Mouse (Mus musculus) neural tube, embryonic 15.5 days (tissue): ENCODE data around the gene Gpbp1. TPM values are rescaled to one million over a fixed set of nuclear protein-coding genes. Genes with fewer than 3 reads are reported as not detected.
A peak's percentile ranks its signal among the peaks of the same experiment; 100 is the strongest.

ENCODE experiments used
- ATAC-seq: fragments of 200-750 bp; cut with Nextera tagmentation; 2 replicates; pipeline ENCODE4 v1.8.0; 2017; ENCODE audit warnings: mild to moderate bottlenecking, moderate TSS enrichment, moderate library complexity; ENCODE audit not compliant: low FRiP score
- H3K27ac ChIP-seq: fragments of 300-500 bp; sonication (generic); replicated peaks from 2 replicates; pipeline ENCODE4 v1.5.1; 2015; ENCODE audit warnings: mild to moderate bottlenecking, inconsistent platforms
- H3K27me3 ChIP-seq: fragments of 300-500 bp; sonication (generic); replicated peaks from 2 replicates; pipeline ENCODE4 v1.6.1; 2015; ENCODE audit warnings: inconsistent platforms
- H3K36me3 ChIP-seq: fragments of 300-500 bp; sonication (generic); 2 replicates; pipeline ENCODE4 v1.6.1; 2015; ENCODE audit warnings: inconsistent platforms
- H3K4me1 ChIP-seq: fragments of 300-500 bp; sonication (generic); 2 replicates; pipeline ENCODE4 v1.6.1; 2015; ENCODE audit warnings: inconsistent platforms
- H3K4me2 ChIP-seq: fragments of 300-500 bp; sonication (generic); 2 replicates; pipeline ENCODE4 v1.6.1; 2015; ENCODE audit warnings: inconsistent platforms, mild to moderate bottlenecking, moderate library complexity
- H3K4me3 ChIP-seq: fragments of 300-500 bp; sonication (generic); replicated peaks from 2 replicates; pipeline ENCODE4 v1.5.1; 2015; ENCODE audit warnings: mild to moderate bottlenecking, inconsistent platforms
- H3K9ac ChIP-seq: fragments of 300-500 bp; sonication (generic); replicated peaks from 2 replicates; pipeline ENCODE4 v1.6.1; 2015; ENCODE audit warnings: mild to moderate bottlenecking, inconsistent platforms
- H3K9me3 ChIP-seq: fragments of 300-500 bp; sonication (generic); replicated peaks from 2 replicates; pipeline ENCODE4 v1.6.1; 2016; ENCODE audit warnings: inconsistent platforms
- WGBS: fragments of 180-500 bp; shearing (Covaris S2); methylation state at CpG from one replicate; pipeline ENCODE4 v1.1.7; 2015; ENCODE audit warnings: mixed read lengths; 5-methylcytosine and 5-hydroxymethylcytosine counted together
- polyA plus RNA-seq: library from polyadenylated mRNA; unstranded; fragments of >200 nt; fragmentation: Nextera tagmentation; extraction: Ambion mirVana; gene quantifications from 2 replicates; pipeline ENCODE4 v1.2.1, GENCODE M21; 2015

Gene Gpbp1
- polyA plus RNA-seq, 1 experiment from 2014 or later, result 80.8 TPM

DNA sequence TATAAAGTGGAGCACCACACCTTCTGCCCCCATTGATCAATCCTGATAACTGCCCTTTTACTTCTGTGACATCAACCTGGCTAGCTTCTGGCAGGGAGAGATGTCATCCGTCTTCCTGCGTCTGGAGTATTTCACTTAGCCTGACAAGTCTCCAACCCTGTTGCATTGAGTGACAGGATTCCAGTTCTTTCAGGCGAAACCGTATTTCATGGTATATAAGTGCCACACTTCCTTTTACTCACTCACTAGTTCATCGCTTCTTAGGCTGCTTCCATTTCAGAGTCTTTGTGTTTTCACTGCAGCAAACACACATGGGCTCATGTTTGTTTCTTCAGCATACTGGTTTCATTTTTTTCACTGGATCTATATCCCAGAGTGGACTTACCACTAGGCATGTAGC lies 19.5 kb upstream of the Gpbp1 start:
- ATAC-seq, result no peak
- H3K9ac ChIP-seq, result no peak overlapping the region
- no peaks in the 10 kb centered on the region for H3K9me3 ChIP-seq
- H3K4me2 ChIP-seq, result no peak overlapping the region
- H3K27me3 ChIP-seq, result no peaks in the 10 kb centered on the region
- no peak overlapping the region for H3K27ac ChIP-seq
- H3K36me3 ChIP-seq, result no peaks in the 10 kb centered on the region
- H3K4me3 ChIP-seq, result no peak overlapping the region
- no peaks in the 10 kb centered on the region for H3K4me1 ChIP-seq
- WGBS, result 43% methylated on average over 5 of the region's 5 CpGs

DNA sequence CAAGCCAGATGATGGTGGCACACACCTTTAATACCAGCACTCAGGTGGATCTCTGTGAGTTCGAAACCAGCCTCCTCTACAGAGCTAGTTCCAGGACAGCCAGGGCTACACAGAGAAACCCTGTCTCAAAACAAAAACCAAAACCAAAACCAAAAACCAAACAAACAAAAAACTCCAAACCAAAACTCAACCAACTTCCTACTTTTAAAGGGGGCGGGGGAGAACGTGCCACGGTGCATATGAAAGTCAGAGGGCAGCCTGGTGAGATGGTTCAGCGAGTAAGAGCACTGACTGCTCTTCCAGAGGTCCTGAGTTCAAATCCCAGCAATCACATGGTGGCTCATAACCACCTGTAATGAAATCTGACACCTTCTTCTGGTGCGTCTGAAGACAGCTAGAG lies 18.7 kb upstream of the Gpbp1 start:
- 88% methylated on average over 6 of the region's 6 CpGs for WGBS

DNA sequence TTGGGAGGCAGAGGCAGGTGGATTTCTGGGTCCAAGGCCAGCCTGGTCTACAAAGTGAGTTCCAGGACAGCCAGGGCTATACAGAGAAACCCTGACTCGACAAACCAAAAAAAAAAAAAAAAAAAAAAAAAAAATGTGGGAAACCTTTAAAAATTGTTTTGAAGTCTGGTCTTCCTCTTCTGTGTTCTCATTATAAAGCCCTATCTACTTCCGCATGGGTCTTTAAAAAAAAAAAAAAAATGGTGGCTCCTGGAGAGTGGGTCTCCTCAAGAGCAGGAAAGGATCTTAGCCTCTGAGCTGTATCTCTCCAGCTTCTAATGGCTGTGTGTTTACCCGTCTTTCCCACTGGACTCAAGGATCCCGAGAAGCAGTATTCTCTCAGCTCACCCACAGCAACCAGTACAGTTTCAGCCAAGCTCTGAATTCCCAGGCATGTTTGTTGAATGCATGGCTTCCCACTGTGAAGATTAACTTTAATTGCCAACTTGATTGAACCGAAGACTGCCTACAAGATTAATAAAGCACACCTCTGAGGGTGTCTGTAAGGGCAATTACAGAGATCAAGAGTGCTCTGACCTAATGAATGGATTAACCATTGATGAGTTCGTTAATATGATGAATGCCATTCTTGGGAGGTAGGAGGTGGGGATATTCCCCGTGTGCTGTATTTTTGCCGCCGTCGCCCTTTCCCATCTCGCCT lies 4.6 kb upstream of the Gpbp1 start:
- ATAC-seq, result no peak
- Histone ChIP-seq H3K9ac (no peak overlapping the region), H3K4me2 (no peak overlapping the region), H3K4me3 (no peak overlapping the region), H3K4me1 (peaks cover 9% of the 10 kb centered on the region), H3K27ac (no peak overlapping the region), H3K36me3 (no peaks in the 10 kb centered on the region), H3K27me3 (peaks cover 19% of the 10 kb centered on the region), H3K9me3 (no peaks in the 10 kb centered on the region)
- WGBS, result 47% methylated on average over 11 of the region's 11 CpGs

More for the DNA sequence above, 18.7 kb upstream of the Gpbp1 start:
- ATAC-seq, result no peak
- H3K36me3 ChIP-seq, result no peaks in the 10 kb centered on the region
- no peaks in the 10 kb centered on the region for H3K4me1 ChIP-seq
- no peak overlapping the region for H3K4me2 ChIP-seq
- H3K27ac ChIP-seq, result no peak overlapping the region
- no peak overlapping the region for H3K9ac ChIP-seq
- no peaks in the 10 kb centered on the region for H3K27me3 ChIP-seq
- no peak overlapping the region for H3K4me3 ChIP-seq
- H3K9me3 ChIP-seq, result no peaks in the 10 kb centered on the region

DNA sequence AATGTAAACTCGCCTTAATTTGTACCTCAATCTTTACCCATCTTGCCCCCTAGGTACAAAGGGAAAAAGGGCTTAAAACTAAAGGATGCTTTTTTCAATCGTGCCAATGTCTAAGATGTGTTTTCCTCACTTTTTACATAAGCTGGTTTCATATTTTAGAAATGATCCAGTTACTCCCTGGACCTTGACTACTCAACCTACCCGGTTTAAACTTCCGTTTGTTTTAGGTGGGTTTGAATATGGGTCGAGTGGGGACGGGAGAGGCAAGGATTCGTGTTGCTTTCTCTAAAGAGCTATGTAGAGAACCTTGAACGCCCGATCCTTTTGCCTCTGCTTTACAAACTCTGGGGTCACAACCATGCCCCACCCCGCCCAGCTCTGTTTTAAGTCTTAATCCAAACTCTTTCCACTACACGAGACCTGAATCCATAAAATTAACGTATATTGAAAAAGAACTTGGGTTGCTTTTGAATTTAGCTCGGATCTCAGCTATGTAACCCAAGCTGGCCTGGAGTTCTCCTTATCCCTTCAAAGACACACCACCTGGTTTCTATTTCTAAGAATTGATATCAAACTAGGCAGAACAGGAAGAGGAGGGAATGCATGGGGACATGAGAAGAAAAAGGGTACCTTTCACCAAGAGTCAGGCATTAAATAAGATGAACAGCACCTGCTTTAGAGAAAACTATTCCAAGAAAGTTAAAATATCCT lies 1.3 kb upstream of the Gpbp1 start:
- Histone ChIP-seq H3K36me3 (no peaks in the 10 kb centered on the region), H3K4me1 (peaks cover 23% of the 10 kb centered on the region), H3K9ac (peak overlapping the region; percentile 58; the same call in 1 of the 2 replicates), H3K27me3 (peaks cover 19% of the 10 kb centered on the region), H3K4me2 (peak overlapping the region; percentile 80), H3K27ac (no peak overlapping the region), H3K4me3 (peak overlapping the region; percentile 85), H3K9me3 (no peaks in the 10 kb centered on the region)
- no peak for ATAC-seq
- whole genome bisulfite sequencing, result 28% methylated on average over 13 of the region's 13 CpGs

DNA sequence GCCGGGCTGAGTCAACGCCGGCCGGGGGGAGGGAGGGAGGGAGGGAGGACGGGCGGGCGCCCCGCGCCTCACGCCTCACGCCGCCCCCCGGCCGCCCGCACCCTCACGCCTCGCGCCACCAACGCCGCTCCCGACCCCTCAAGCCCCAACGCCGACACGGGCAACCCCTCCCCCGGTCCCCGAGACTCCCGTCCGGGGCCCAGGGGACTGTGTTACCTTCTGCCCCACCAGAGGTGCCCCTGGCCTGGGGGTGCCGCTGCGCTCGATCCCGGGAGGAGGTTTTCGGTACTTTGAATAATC lies 459 bp downstream of the Gpbp1 start:
- no peaks in the 10 kb centered on the region for H3K36me3 ChIP-seq
- H3K4me2 ChIP-seq, result peak overlapping the region; percentile 86
- H3K4me3 ChIP-seq, result peak overlapping the region; percentile 85
- H3K4me1 ChIP-seq, result peaks cover 37% of the 10 kb centered on the region
- peak overlapping the region; percentile 74 for H3K9ac ChIP-seq
- no peaks in the 10 kb centered on the region for H3K9me3 ChIP-seq
- under 1% methylated on average over 21 of the region's 33 CpGs for WGBS
- peaks cover 19% of the 10 kb centered on the region for H3K27me3 ChIP-seq
- peak; percentile 77; the same call in 1 of the 2 replicates for ATAC-seq
- peak overlapping the region; percentile 99 for H3K27ac ChIP-seq

DNA sequence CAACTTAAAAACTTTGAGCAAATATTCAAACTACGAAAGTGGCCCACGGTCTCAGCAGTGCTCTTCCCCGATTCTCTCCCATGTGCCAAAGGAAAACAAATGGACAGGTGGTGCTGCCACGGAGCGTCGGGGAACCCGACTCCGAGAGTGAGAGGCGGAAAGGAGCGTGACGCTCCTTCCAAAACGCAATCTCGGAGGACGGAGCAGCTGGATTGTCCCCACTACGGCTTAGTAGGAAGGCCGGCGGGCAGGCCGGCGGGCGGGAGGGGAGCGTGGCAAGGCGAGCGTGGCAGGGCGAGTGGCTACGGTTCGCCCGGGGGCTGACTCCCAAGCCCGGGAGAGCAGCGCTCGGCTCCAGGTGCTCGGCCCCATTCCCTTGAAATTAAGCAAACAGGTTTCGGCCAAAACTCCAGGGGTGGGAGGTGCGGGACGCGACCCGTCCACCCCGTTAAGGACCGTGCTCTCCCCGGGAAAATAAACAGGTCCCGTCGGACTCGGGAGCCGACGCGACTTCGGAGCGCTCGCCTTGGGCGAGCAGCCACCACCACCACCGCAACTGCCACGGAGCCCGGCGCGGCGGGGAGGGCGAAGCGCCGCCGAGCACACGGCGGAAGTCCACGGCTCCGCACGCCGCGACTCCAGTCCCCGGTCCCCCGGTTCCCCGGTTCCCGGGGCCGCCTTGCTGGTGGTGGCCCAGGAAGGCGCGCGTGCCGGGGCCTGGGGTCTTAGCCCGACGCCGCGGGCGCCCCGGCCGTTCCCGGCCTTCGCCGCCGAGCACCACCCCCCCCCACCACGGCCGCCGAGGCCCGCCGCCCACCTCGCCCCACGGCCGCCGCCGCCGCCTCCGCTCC lies 1.0 kb downstream of the Gpbp1 start:
- Histone ChIP-seq H3K4me3 (peak overlapping the region; percentile 85), H3K4me1 (peaks cover 40% of the 10 kb centered on the region), H3K27me3 (peaks cover 19% of the 10 kb centered on the region), H3K9me3 (no peaks in the 10 kb centered on the region), H3K27ac (peak overlapping the region; percentile 99), H3K9ac (peak overlapping the region; percentile 74), H3K36me3 (no peaks in the 10 kb centered on the region), H3K4me2 (peak overlapping the region; percentile 86)
- ATAC-seq, result peak; percentile 0
- under 1% methylated on average over 79 of the region's 98 CpGs for WGBS

DNA sequence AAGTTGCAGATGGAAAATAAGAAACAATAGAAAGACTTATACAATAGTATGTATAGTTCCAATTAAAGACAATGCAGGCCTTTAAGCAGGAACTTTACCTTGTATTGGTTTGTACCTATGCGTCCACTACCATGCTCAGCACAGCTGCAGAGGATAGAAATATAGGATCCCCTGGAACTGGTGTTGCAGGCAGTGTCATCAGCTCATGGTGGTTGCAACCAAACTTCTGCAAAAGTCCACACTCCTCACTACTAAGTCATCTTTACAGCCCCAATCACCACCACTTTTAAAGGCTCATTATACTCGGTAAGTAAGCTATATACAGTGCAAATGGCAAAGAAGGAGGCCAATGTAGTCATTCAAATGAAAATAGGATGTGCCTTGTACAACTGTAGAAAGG lies 12.2 kb downstream of the Gpbp1 start:
- Histone ChIP-seq H3K4me1 (peaks cover 47% of the 10 kb centered on the region), H3K27me3 (no peaks in the 10 kb centered on the region), H3K36me3 (no peaks in the 10 kb centered on the region), H3K9ac (no peak overlapping the region), H3K27ac (no peak overlapping the region), H3K9me3 (no peaks in the 10 kb centered on the region), H3K4me3 (no peak overlapping the region), H3K4me2 (no peak overlapping the region)
- WGBS, result 61% methylated on average over 2 of the region's 2 CpGs
- no peak for ATAC-seq

DNA sequence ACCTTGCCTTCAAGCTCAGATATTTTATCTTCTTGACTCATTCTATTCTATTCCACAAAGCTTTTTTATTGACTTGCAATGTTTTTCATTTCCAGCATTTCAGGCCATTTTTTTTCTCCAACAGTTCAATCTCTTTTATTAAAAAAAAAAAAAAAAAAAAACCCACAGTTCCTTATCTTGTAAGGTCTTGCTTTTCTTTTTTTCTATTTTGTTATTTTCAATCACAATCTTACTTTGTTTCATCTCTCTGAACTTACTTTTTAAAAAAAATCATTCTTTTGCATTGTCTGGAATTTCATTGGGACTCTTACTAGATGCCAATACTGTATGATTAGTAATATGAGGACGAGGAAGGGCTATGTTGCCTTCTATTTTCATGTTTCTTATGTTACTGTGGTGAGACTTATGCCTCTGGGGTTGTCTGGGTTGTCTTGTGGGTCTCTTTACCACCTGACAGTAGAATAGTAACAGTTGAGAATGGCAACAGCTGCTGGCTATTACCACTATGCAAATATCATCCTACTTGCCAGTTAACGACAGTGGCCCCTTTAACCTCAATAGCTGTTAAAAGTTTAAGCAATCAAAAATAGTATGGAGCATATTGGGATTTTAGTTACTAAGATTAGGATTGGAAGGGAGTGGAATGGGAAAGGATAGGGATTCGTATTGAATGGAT lies 19.2 kb downstream of the Gpbp1 start:
- WGBS, result 66% methylated on average over 3 of the region's 3 CpGs
- H3K27ac ChIP-seq, result no peak overlapping the region
- H3K27me3 ChIP-seq, result no peaks in the 10 kb centered on the region
- no peaks in the 10 kb centered on the region for H3K9me3 ChIP-seq
- H3K36me3 ChIP-seq, result no peaks in the 10 kb centered on the region
- peaks cover 19% of the 10 kb centered on the region for H3K4me1 ChIP-seq
- H3K9ac ChIP-seq, result no peak overlapping the region
- no peak overlapping the region for H3K4me2 ChIP-seq
- ATAC-seq, result no peak
- H3K4me3 ChIP-seq, result no peak overlapping the region

DNA sequence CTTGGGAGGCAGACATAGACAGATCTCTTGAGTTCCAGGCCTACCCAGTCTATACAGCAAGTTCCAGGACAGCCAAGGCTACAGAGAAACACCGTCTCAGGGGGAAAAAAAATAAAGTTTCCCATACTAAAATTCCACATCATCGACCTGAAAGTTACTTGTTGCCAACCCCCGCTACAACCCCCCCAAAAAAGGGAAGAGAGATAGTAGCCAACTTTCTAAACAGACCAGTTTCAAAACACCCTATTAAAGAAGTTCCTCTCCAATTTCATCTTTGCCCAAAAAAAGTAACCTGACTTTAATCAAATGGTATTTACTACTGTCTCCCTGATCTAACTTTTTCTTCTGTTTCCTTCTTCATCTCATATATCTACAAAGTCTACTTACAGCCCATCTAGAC lies 22.6 kb downstream of the Gpbp1 start:
- ATAC-seq, result no peak
- no peak overlapping the region for H3K4me3 ChIP-seq
- H3K36me3 ChIP-seq, result no peaks in the 10 kb centered on the region
- H3K27me3 ChIP-seq, result no peaks in the 10 kb centered on the region
- no peaks in the 10 kb centered on the region for H3K9me3 ChIP-seq
- no peak overlapping the region for H3K27ac ChIP-seq
- WGBS, result 96% methylated on average over 3 of the region's 3 CpGs
- H3K9ac ChIP-seq, result no peak overlapping the region
- peaks cover 5% of the 10 kb centered on the region; the same call in 1 of the 2 replicates for H3K4me1 ChIP-seq
- no peak overlapping the region for H3K4me2 ChIP-seq

DNA sequence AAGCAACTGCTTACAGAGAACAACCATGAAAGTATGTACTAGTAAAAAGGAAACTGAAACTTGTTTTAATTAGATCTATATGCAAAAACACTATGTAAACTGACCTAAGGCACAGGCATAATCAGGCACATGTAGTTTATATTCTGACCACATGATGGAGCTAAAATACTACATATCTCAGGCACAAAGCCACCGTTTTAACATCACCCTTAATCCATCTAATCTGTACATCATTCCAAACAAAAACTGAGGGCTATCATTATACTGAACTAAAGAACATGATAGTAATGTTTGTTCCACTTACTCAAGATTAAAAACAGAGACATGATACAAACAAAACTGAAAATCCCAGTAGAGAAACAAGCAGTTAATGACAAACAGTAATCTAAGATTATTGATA lies 28.5 kb downstream of the Gpbp1 start:
- Histone ChIP-seq H3K4me2 (no peak overlapping the region), H3K27ac (no peak overlapping the region), H3K9me3 (no peaks in the 10 kb centered on the region), H3K4me3 (no peak overlapping the region), H3K27me3 (no peaks in the 10 kb centered on the region), H3K4me1 (no peaks in the 10 kb centered on the region; the same call in 1 of the 2 replicates), H3K9ac (no peak overlapping the region), H3K36me3 (no peaks in the 10 kb centered on the region)
- 2% methylated on average over 1 of the region's 1 CpGs for WGBS
- no peak; the same call in 1 of the 2 replicates for ATAC-seq

DNA sequence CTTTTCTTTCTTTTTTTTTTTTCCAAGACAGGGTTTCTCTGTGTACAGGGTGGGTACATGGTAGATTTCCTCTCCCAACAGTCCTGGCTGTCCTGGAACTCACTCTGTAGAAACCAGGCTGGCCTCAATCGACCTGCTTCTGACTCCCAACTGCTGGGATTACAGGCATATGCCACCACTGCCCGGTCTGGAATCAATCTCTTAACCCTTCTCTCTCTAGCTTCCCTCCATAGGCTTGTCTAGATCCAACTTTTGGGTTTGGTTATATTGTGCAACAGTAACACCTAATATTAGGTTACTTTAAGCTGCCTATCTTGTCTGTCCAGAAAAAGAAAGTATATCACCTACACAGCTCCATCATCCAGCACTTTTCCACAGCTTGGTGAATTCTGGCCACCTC lies 33.1 kb downstream of the Gpbp1 start:
- Histone ChIP-seq H3K27ac (no peak overlapping the region), H3K4me3 (no peak overlapping the region), H3K4me2 (no peak overlapping the region), H3K9me3 (no peaks in the 10 kb centered on the region), H3K36me3 (peaks cover 9% of the 10 kb centered on the region), H3K27me3 (no peaks in the 10 kb centered on the region), H3K4me1 (no peaks in the 10 kb centered on the region; the same call in 1 of the 2 replicates), H3K9ac (no peak overlapping the region)
- WGBS, result 72% methylated on average over 2 of the region's 2 CpGs
- no peak for ATAC-seq
